Mouse (Mus musculus): Measurements from ENCODE around the gene Trim66. TPM values are rescaled to one million over a fixed set of nuclear protein-coding genes. Genes with fewer than 3 reads are reported as not detected.

Gene Trim66
- total RNA-seq, 2 experiments from 2014 or later, result 0.07 to 0.23 TPM

- no peak for DNase-seq
These were observed 59.9 kb downstream of the Trim66 start for GRCm38 (mm10) chr7:109448060-109448459.

GRCm38 (mm10) chr7:109445012-109445411 is 62.9 kb downstream of the Trim66 start:
- DNase-seq, result peak; percentile 22 to 69

GRCm38 (mm10) chr7:109442739-109443138 is 65.2 kb downstream of the Trim66 start:
- no peak for DNase-seq

- no peak for DNase-seq
These were observed 67.2 kb downstream of the Trim66 start for GRCm38 (mm10) chr7:109440697-109441269.

GRCm38 (mm10) chr7:109438781-109439591 is 68.9 kb downstream of the Trim66 start, which contains the start of gene Stk33:
Gene Stk33 (minus strand): TSS chr7:109439081.
- peak; percentile 78 to 81 for DNase-seq

GRCm38 (mm10) chr7:109424422-109425159 is 83.3 kb downstream of the Trim66 start:
- DNase-seq, result peak in 1 of 2 experiments; percentile 49

GRCm38 (mm10) chr7:109422803-109423202 is 85.1 kb downstream of the Trim66 start:
- no peak for DNase-seq

GRCm38 (mm10) chr7:109405491-109405890 is 102.4 kb downstream of the Trim66 start:
- DNase-seq, result no peak

GRCm38 (mm10) chr7:109399299-109399698 is 108.6 kb downstream of the Trim66 start:
- no peak for DNase-seq

Small RNA genes within 50 kb of the gene (microRNA-seq; reads per million reads assigned to microRNA genes)
- 0 reads per million in 2 experiments for gene Gm47284

Other genes starting within 250 kb of the Trim66 start
- under 1 TPM in 1 of 2 experiments, not detected in 1; 0.33 TPM for gene Stk33, start 69.1 kb downstream of the Trim66 start, total RNA-seq (2021)
- gene Rpl27a, start 11.0 kb upstream of the Trim66 start, total RNA-seq (2021), result 10 to 100 TPM; 93.0 to 99.0 TPM
- 10 to 100 TPM; 19.3 to 27.9 TPM for gene St5, start 195.5 kb upstream of the Trim66 start, total RNA-seq (2021)
- 10 to 100 TPM; 13.5 to 14.7 TPM for gene Akip1, start 195.6 kb upstream of the Trim66 start, total RNA-seq (2021)
- gene BC051019, start 215.7 kb upstream of the Trim66 start, total RNA-seq (2021), result under 1 TPM in 1 of 2 experiments, not detected in 1; 0.64 TPM
- gene Ascl3, start 223.6 kb upstream of the Trim66 start, total RNA-seq (2021), result not detected
- 10 to 100 TPM; 29.2 to 31.1 TPM for gene Tmem9b, start 244.7 kb upstream of the Trim66 start, total RNA-seq (2021)

Measured in heart, adult 18-20 months (tissue).